Mouse (Mus musculus): ENCODE measurements around the gene Pate3. TPM values are rescaled to one million over a fixed set of nuclear protein-coding genes. Genes with fewer than 3 reads are reported as not detected.
"Not testable (repeated sequence)": the region's sequence is repeated elsewhere in the genome, so short reads cannot be mapped to it uniquely, and the experiment has no call there.

Pate3 gene
- polyA plus RNA-seq (2014; fragmentation: Nextera tagmentation; extraction: Ambion mirVana) = not detected in 2 replicates

- Histone ChIP-seq H3K9me3 (ENCODE audit: control insufficient read depth, low read length) (peaks cover 4% of the 10 kb centered on the region; the same call in 1 of the 2 replicates), H3K27ac (replicated peaks in 1 of 2; ENCODE audit: control insufficient read depth in 1 of 2, insufficient read depth in 1 of 2, low read depth in 2 of 2, low read length in 2 of 2) (no peak within 1 kb of the TSS), H3K4me2 (ENCODE audit: low read length) (no peak within 1 kb of the TSS), H3K4me3 (ENCODE audit: control insufficient read depth in 1 of 2, insufficient read depth in 1 of 2, low read depth in 1 of 2, low read length in 2 of 2) (no peak within 1 kb of the TSS), H3K36me3 (ENCODE audit: control insufficient read depth, insufficient read depth, low read length) (no peaks in the 10 kb centered on the region), H3K9ac (ENCODE audit: low read length) (no peak within 1 kb of the TSS), H3K27me3 (ENCODE audit: control insufficient read depth, insufficient read depth, low read length) (no peaks in the 10 kb centered on the region), H3K4me1 (ENCODE audit: control insufficient read depth in 2 of 2, insufficient read depth in 2 of 2, low read length in 2 of 2) (no peaks in the 10 kb centered on the region)
- WGBS = 50% methylated on average over 1 of the region's 1 CpGs
- ATAC-seq (ENCODE audit: insufficient number of reproducible peaks, insufficient read depth, low FRiP score, low read depth) = no peak
Measured at GRCm38 (mm10) chr9:35648102-35648501, at the start of gene Pate3. Pate3 (minus strand) TSS chr9:35648202.

- H3K4me3 ChIP-seq (ENCODE audit: control insufficient read depth in 1 of 2, insufficient read depth in 1 of 2, low read depth in 1 of 2, low read length in 2 of 2) = no peak overlapping the region
- no peak overlapping the region for H3K27ac ChIP-seq (replicated peaks in 1 of 2; ENCODE audit: control insufficient read depth in 1 of 2, insufficient read depth in 1 of 2, low read depth in 2 of 2, low read length in 2 of 2)
- no peaks in the 10 kb centered on the region for H3K4me1 ChIP-seq (ENCODE audit: control insufficient read depth in 2 of 2, insufficient read depth in 2 of 2, low read length in 2 of 2)
- ATAC-seq (ENCODE audit: insufficient number of reproducible peaks, insufficient read depth, low FRiP score, low read depth) = no peak
- no peaks in the 10 kb centered on the region for H3K9me3 ChIP-seq (ENCODE audit: control insufficient read depth, low read length)
- no peaks in the 10 kb centered on the region for H3K27me3 ChIP-seq (ENCODE audit: control insufficient read depth, insufficient read depth, low read length)
- H3K9ac ChIP-seq (ENCODE audit: low read length) = no peak overlapping the region
- no peak overlapping the region for H3K4me2 ChIP-seq (ENCODE audit: low read length)
- H3K36me3 ChIP-seq (ENCODE audit: control insufficient read depth, insufficient read depth, low read length) = no peaks in the 10 kb centered on the region
Measured at GRCm38 (mm10) chr9:35691924-35692323, 43.9 kb upstream of the Pate3 start.

- 36% methylated on average over 1 of the region's 1 CpGs for WGBS
- no peak within 1 kb of the TSS for H3K4me2 ChIP-seq (ENCODE audit: low read length)
- no peak within 1 kb of the TSS for H3K4me3 ChIP-seq (ENCODE audit: control insufficient read depth in 1 of 2, insufficient read depth in 1 of 2, low read depth in 1 of 2, low read length in 2 of 2)
- H3K9ac ChIP-seq (ENCODE audit: low read length) = no peak within 1 kb of the TSS
- H3K4me1 ChIP-seq (ENCODE audit: control insufficient read depth in 2 of 2, insufficient read depth in 2 of 2, low read length in 2 of 2) = no peaks in the 10 kb centered on the region
- no peak within 1 kb of the TSS for H3K27ac ChIP-seq (replicated peaks in 1 of 2; ENCODE audit: control insufficient read depth in 1 of 2, insufficient read depth in 1 of 2, low read depth in 2 of 2, low read length in 2 of 2)
- no peaks in the 10 kb centered on the region for H3K36me3 ChIP-seq (ENCODE audit: control insufficient read depth, insufficient read depth, low read length)
- no peaks in the 10 kb centered on the region for H3K27me3 ChIP-seq (ENCODE audit: control insufficient read depth, insufficient read depth, low read length)
- no peak for ATAC-seq (ENCODE audit: insufficient number of reproducible peaks, insufficient read depth, low FRiP score, low read depth)
- H3K9me3 ChIP-seq (ENCODE audit: control insufficient read depth, low read length) = no peaks in the 10 kb centered on the region
Measured at GRCm38 (mm10) chr9:35687013-35687412, 39.0 kb upstream of the Pate3 start, which contains the start of gene Pate1. Pate1 (minus strand) TSS chr9:35687390.

- Histone ChIP-seq H3K27ac (replicated peaks in 1 of 2; ENCODE audit: control insufficient read depth in 1 of 2, insufficient read depth in 1 of 2, low read depth in 2 of 2, low read length in 2 of 2) (no peak overlapping the region), H3K4me3 (ENCODE audit: control insufficient read depth in 1 of 2, insufficient read depth in 1 of 2, low read depth in 1 of 2, low read length in 2 of 2) (no peak overlapping the region), H3K36me3 (ENCODE audit: control insufficient read depth, insufficient read depth, low read length) (no peaks in the 10 kb centered on the region), H3K4me2 (ENCODE audit: low read length) (no peak overlapping the region), H3K27me3 (ENCODE audit: control insufficient read depth, insufficient read depth, low read length) (no peaks in the 10 kb centered on the region), H3K9ac (ENCODE audit: low read length) (no peak overlapping the region), H3K4me1 (ENCODE audit: control insufficient read depth in 2 of 2, insufficient read depth in 2 of 2, low read length in 2 of 2) (no peaks in the 10 kb centered on the region), H3K9me3 (ENCODE audit: control insufficient read depth, low read length) (peaks cover 4% of the 10 kb centered on the region; the same call in 1 of the 2 replicates)
- ATAC-seq (ENCODE audit: insufficient number of reproducible peaks, insufficient read depth, low FRiP score, low read depth) = no peak
- 67% methylated on average over 2 of the region's 2 CpGs for WGBS
Measured at GRCm38 (mm10) chr9:35673557-35673956, 25.6 kb upstream of the Pate3 start.

GRCm38 (mm10) chr9:35632981-35633380 is 15.0 kb downstream of the Pate3 start:
- Histone ChIP-seq H3K27ac (replicated peaks in 1 of 2; ENCODE audit: control insufficient read depth in 1 of 2, insufficient read depth in 1 of 2, low read depth in 2 of 2, low read length in 2 of 2) (no peak overlapping the region), H3K36me3 (ENCODE audit: control insufficient read depth, insufficient read depth, low read length) (no peaks in the 10 kb centered on the region), H3K4me2 (ENCODE audit: low read length) (no peak overlapping the region), H3K27me3 (ENCODE audit: control insufficient read depth, insufficient read depth, low read length) (no peaks in the 10 kb centered on the region), H3K9ac (ENCODE audit: low read length) (no peak overlapping the region), H3K9me3 (ENCODE audit: control insufficient read depth, low read length) (no peaks in the 10 kb centered on the region), H3K4me3 (ENCODE audit: control insufficient read depth in 1 of 2, insufficient read depth in 1 of 2, low read depth in 1 of 2, low read length in 2 of 2) (no peak overlapping the region), H3K4me1 (ENCODE audit: control insufficient read depth in 2 of 2, insufficient read depth in 2 of 2, low read length in 2 of 2) (no peaks in the 10 kb centered on the region)
- WGBS = 65% methylated on average over 1 of the region's 1 CpGs
- 0 out of 2 replicates have a peak, but pooled peaks have one; percentile 13 for ATAC-seq (ENCODE audit: insufficient number of reproducible peaks, insufficient read depth, low FRiP score, low read depth)

GRCm38 (mm10) chr9:35616784-35617183 is 31.2 kb downstream of the Pate3 start:
- not testable (repeated sequence) for ATAC-seq (ENCODE audit: insufficient number of reproducible peaks, insufficient read depth, low FRiP score, low read depth); H3K27ac ChIP-seq (replicated peaks in 1 of 2; ENCODE audit: control insufficient read depth in 1 of 2, insufficient read depth in 1 of 2, low read depth in 2 of 2, low read length in 2 of 2); H3K4me3 ChIP-seq (ENCODE audit: control insufficient read depth in 1 of 2, insufficient read depth in 1 of 2, low read depth in 1 of 2, low read length in 2 of 2); H3K27me3 ChIP-seq (ENCODE audit: control insufficient read depth, insufficient read depth, low read length); H3K4me2 ChIP-seq (ENCODE audit: low read length); H3K9me3 ChIP-seq (ENCODE audit: control insufficient read depth, low read length); H3K36me3 ChIP-seq (ENCODE audit: control insufficient read depth, insufficient read depth, low read length); H3K9ac ChIP-seq (ENCODE audit: low read length); H3K4me1 ChIP-seq (ENCODE audit: control insufficient read depth in 2 of 2, insufficient read depth in 2 of 2, low read length in 2 of 2)
- WGBS = 54% methylated on average over 2 of the region's 2 CpGs

GRCm38 (mm10) chr9:35614005-35614404 is 34.0 kb downstream of the Pate3 start:
- H3K4me2 ChIP-seq (ENCODE audit: low read length) = no peak overlapping the region
- H3K9me3 ChIP-seq (ENCODE audit: control insufficient read depth, low read length) = no peaks in the 10 kb centered on the region
- WGBS = 18% methylated on average over 2 of the region's 2 CpGs
- H3K36me3 ChIP-seq (ENCODE audit: control insufficient read depth, insufficient read depth, low read length) = no peaks in the 10 kb centered on the region
- H3K9ac ChIP-seq (ENCODE audit: low read length) = no peak overlapping the region
- H3K4me1 ChIP-seq (ENCODE audit: control insufficient read depth in 2 of 2, insufficient read depth in 2 of 2, low read length in 2 of 2) = no peaks in the 10 kb centered on the region
- ATAC-seq (ENCODE audit: insufficient number of reproducible peaks, insufficient read depth, low FRiP score, low read depth) = no peak
- H3K27me3 ChIP-seq (ENCODE audit: control insufficient read depth, insufficient read depth, low read length) = no peaks in the 10 kb centered on the region
- no peak overlapping the region for H3K4me3 ChIP-seq (ENCODE audit: control insufficient read depth in 1 of 2, insufficient read depth in 1 of 2, low read depth in 1 of 2, low read length in 2 of 2)
- H3K27ac ChIP-seq (replicated peaks in 1 of 2; ENCODE audit: control insufficient read depth in 1 of 2, insufficient read depth in 1 of 2, low read depth in 2 of 2, low read length in 2 of 2) = no peak overlapping the region

- no peaks in the 10 kb centered on the region for H3K9me3 ChIP-seq (ENCODE audit: control insufficient read depth, low read length)
- no peak within 1 kb of the TSS for H3K27ac ChIP-seq (replicated peaks in 1 of 2; ENCODE audit: control insufficient read depth in 1 of 2, insufficient read depth in 1 of 2, low read depth in 2 of 2, low read length in 2 of 2)
- H3K4me2 ChIP-seq (ENCODE audit: low read length) = no peak within 1 kb of the TSS
- no peaks in the 10 kb centered on the region for H3K4me1 ChIP-seq (ENCODE audit: control insufficient read depth in 2 of 2, insufficient read depth in 2 of 2, low read length in 2 of 2)
- ATAC-seq (ENCODE audit: insufficient number of reproducible peaks, insufficient read depth, low FRiP score, low read depth) = no peak
- no peak within 1 kb of the TSS for H3K9ac ChIP-seq (ENCODE audit: low read length)
- H3K27me3 ChIP-seq (ENCODE audit: control insufficient read depth, insufficient read depth, low read length) = no peaks in the 10 kb centered on the region
- WGBS = 68% methylated on average over 1 of the region's 1 CpGs
- H3K4me3 ChIP-seq (ENCODE audit: control insufficient read depth in 1 of 2, insufficient read depth in 1 of 2, low read depth in 1 of 2, low read length in 2 of 2) = no peak within 1 kb of the TSS
- no peaks in the 10 kb centered on the region for H3K36me3 ChIP-seq (ENCODE audit: control insufficient read depth, insufficient read depth, low read length)
Measured at GRCm38 (mm10) chr9:35611841-35612240, 36.2 kb downstream of the Pate3 start, which contains the start of gene Pate4. Pate4 (minus strand) TSS chr9:35611941.

All from heart, embryonic 14.5 days (tissue).